Mouse (Mus musculus): ENCODE measurements at regions not wholly inside any gene's neighbourhood (a gene's known extent, or its start where the extent isn't known, plus 50 kb on each side); places are given as distances from the start of the nearest gene placed in this dataset.

GRCm38 (mm10) chr1:35242849-35243248 lies 393.1 kb downstream of the Plekhb2 start:
- Histone ChIP-seq H3K27me3 (ENCODE audit: control insufficient read depth, insufficient read depth, low read length) (no peaks in the 10 kb centered on the region), H3K36me3 (ENCODE audit: control insufficient read depth, insufficient read depth, low read length) (no peaks in the 10 kb centered on the region), H3K27ac (ENCODE audit: low read depth, low read length) (no peak overlapping the region), H3K9me3 (replicated peaks; ENCODE audit: control insufficient read depth, low read length) (no peaks in the 10 kb centered on the region), H3K4me1 (ENCODE audit: control insufficient read depth, insufficient read depth, low read length) (no peaks in the 10 kb centered on the region), H3K4me3 (ENCODE audit: low read depth, low read length) (no peak overlapping the region), H3K4me2 (no peak overlapping the region), H3K9ac (ENCODE audit: low read depth, low read length) (no peak overlapping the region)
- ATAC-seq (replicated peaks; ENCODE audit: insufficient number of reproducible peaks, low FRiP score, low TSS enrichment) = no peak
- WGBS (ENCODE audit: insufficient replicate concordance) = 76% methylated on average over 6 of the region's 6 CpGs

DNA sequence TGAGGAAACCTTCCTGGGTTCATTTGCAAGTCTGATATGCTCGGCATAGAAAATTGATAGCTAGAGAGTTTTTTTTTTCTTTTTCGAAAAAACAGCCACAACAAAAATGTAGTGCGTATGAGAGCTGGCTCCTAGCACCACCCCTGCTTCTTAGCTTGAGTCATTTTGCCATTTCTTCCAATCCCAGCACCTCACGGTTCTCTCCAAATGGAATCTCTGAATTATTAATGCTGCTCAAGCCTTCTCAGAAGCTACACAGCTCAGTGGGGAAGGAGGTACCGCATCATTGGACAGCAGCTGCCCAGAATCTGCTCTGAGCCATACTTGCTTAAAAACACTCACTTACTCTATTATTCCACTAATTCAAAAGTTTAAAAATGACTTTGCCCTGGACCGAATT lies 393.6 kb downstream of the Plekhb2 start:
- no peak overlapping the region for H3K4me2 ChIP-seq
- WGBS (ENCODE audit: insufficient replicate concordance) = 72% methylated on average over 6 of the region's 6 CpGs
- no peak overlapping the region for H3K9ac ChIP-seq (ENCODE audit: low read depth, low read length)
- H3K4me1 ChIP-seq (ENCODE audit: control insufficient read depth, insufficient read depth, low read length) = no peaks in the 10 kb centered on the region
- no peak overlapping the region for H3K27ac ChIP-seq (ENCODE audit: low read depth, low read length)
- no peaks in the 10 kb centered on the region for H3K36me3 ChIP-seq (ENCODE audit: control insufficient read depth, insufficient read depth, low read length)
- no peaks in the 10 kb centered on the region for H3K9me3 ChIP-seq (replicated peaks; ENCODE audit: control insufficient read depth, low read length)
- no peak for ATAC-seq (replicated peaks; ENCODE audit: insufficient number of reproducible peaks, low FRiP score, low TSS enrichment)
- no peak overlapping the region for H3K4me3 ChIP-seq (ENCODE audit: low read depth, low read length)
- H3K27me3 ChIP-seq (ENCODE audit: control insufficient read depth, insufficient read depth, low read length) = no peaks in the 10 kb centered on the region

GRCm38 (mm10) chr1:35265125-35265524 lies 415.3 kb downstream of the Plekhb2 start:
- 71% methylated on average over 1 of the region's 1 CpGs for WGBS (ENCODE audit: insufficient replicate concordance)
- ATAC-seq (replicated peaks; ENCODE audit: insufficient number of reproducible peaks, low FRiP score, low TSS enrichment) = no peak
- H3K36me3 ChIP-seq (ENCODE audit: control insufficient read depth, insufficient read depth, low read length) = no peaks in the 10 kb centered on the region

GRCm38 (mm10) chr1:35266626-35267025 lies 416.9 kb downstream of the Plekhb2 start:
- no peak overlapping the region for H3K4me3 ChIP-seq (ENCODE audit: low read depth, low read length)
- no peak overlapping the region for H3K4me2 ChIP-seq
- H3K9ac ChIP-seq (ENCODE audit: low read depth, low read length) = no peak overlapping the region
- H3K27ac ChIP-seq (ENCODE audit: low read depth, low read length) = no peak overlapping the region
- H3K27me3 ChIP-seq (ENCODE audit: control insufficient read depth, insufficient read depth, low read length) = no peaks in the 10 kb centered on the region
- ATAC-seq (replicated peaks; ENCODE audit: insufficient number of reproducible peaks, low FRiP score, low TSS enrichment) = no peak
- WGBS (ENCODE audit: insufficient replicate concordance) = 40% methylated on average over 7 of the region's 7 CpGs
- H3K9me3 ChIP-seq (replicated peaks; ENCODE audit: control insufficient read depth, low read length) = no peaks in the 10 kb centered on the region
- no peaks in the 10 kb centered on the region for H3K36me3 ChIP-seq (ENCODE audit: control insufficient read depth, insufficient read depth, low read length)
- no peaks in the 10 kb centered on the region for H3K4me1 ChIP-seq (ENCODE audit: control insufficient read depth, insufficient read depth, low read length)

More at GRCm38 (mm10) chr1:35265125-35265524, 415.3 kb downstream of the Plekhb2 start:
- no peaks in the 10 kb centered on the region for H3K4me1 ChIP-seq (ENCODE audit: control insufficient read depth, insufficient read depth, low read length)
- no peaks in the 10 kb centered on the region for H3K27me3 ChIP-seq (ENCODE audit: control insufficient read depth, insufficient read depth, low read length)
- H3K9ac ChIP-seq (ENCODE audit: low read depth, low read length) = no peak overlapping the region
- H3K9me3 ChIP-seq (replicated peaks; ENCODE audit: control insufficient read depth, low read length) = no peaks in the 10 kb centered on the region
- H3K27ac ChIP-seq (ENCODE audit: low read depth, low read length) = no peak overlapping the region
- no peak overlapping the region for H3K4me2 ChIP-seq
- H3K4me3 ChIP-seq (ENCODE audit: low read depth, low read length) = no peak overlapping the region

GRCm38 (mm10) chr1:35267883-35268282 lies 418.1 kb downstream of the Plekhb2 start:
- ATAC-seq (replicated peaks; ENCODE audit: insufficient number of reproducible peaks, low FRiP score, low TSS enrichment) = no peak
- Histone ChIP-seq H3K9me3 (replicated peaks; ENCODE audit: control insufficient read depth, low read length) (no peaks in the 10 kb centered on the region), H3K36me3 (ENCODE audit: control insufficient read depth, insufficient read depth, low read length) (no peaks in the 10 kb centered on the region), H3K9ac (ENCODE audit: low read depth, low read length) (no peak overlapping the region), H3K27me3 (ENCODE audit: control insufficient read depth, insufficient read depth, low read length) (no peaks in the 10 kb centered on the region), H3K4me1 (ENCODE audit: control insufficient read depth, insufficient read depth, low read length) (no peaks in the 10 kb centered on the region), H3K4me2 (no peak overlapping the region), H3K4me3 (ENCODE audit: low read depth, low read length) (no peak overlapping the region), H3K27ac (ENCODE audit: low read depth, low read length) (no peak overlapping the region)
- 77% methylated on average over 6 of the region's 7 CpGs for WGBS (ENCODE audit: insufficient replicate concordance)

- Histone ChIP-seq H3K4me3 (ENCODE audit: low read depth, low read length) (no peak overlapping the region), H3K27me3 (ENCODE audit: control insufficient read depth, insufficient read depth, low read length) (no peaks in the 10 kb centered on the region), H3K4me1 (ENCODE audit: control insufficient read depth, insufficient read depth, low read length) (no peaks in the 10 kb centered on the region), H3K9me3 (replicated peaks; ENCODE audit: control insufficient read depth, low read length) (no peaks in the 10 kb centered on the region), H3K9ac (ENCODE audit: low read depth, low read length) (no peak overlapping the region), H3K27ac (ENCODE audit: low read depth, low read length) (no peak overlapping the region), H3K36me3 (ENCODE audit: control insufficient read depth, insufficient read depth, low read length) (no peaks in the 10 kb centered on the region), H3K4me2 (no peak overlapping the region)
- no peak for ATAC-seq (replicated peaks; ENCODE audit: insufficient number of reproducible peaks, low FRiP score, low TSS enrichment)
- WGBS (ENCODE audit: insufficient replicate concordance) = 56% methylated on average over 8 of the region's 8 CpGs
Observed at GRCm38 (mm10) chr1:35274978-35275377, 425.2 kb downstream of the Plekhb2 start.
